Mouse (Mus musculus): Measurements from ENCODE around the gene Cxcr1. TPM values are rescaled to one million over a fixed set of nuclear protein-coding genes. Genes with fewer than 3 reads are reported as not detected.

The Cxcr1 gene
- polyA plus RNA-seq, 1 experiment from 2014 or later: not detected

DNA sequence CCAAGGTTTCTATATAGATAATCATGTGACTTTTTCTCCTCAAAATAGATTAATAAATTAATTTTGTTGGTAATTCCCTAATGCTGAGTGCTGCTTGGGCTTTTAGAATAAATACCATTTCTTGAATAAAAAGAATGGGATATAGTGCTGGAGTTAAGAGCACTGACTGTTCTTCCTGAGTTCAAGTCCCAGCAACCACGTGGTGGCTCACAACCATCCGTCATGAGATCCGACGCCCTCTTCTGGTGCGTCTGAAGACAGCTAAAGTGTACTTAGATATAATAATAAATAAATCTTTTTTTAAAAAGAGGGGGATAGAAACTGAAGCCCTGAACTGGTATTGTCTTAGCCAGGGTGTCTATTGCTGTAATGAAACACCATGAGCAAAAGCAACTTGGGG lies 9.0 kb upstream of the Cxcr1 start:
- H3K9me3 ChIP-seq (ENCODE audit: control insufficient read depth, low read length): no peaks in the 10 kb centered on the region
- no peak overlapping the region for H3K9ac ChIP-seq (ENCODE audit: low read length)
- no peak overlapping the region for H3K4me2 ChIP-seq (ENCODE audit: low read depth, low read length, severe bottlenecking)
- WGBS: 68% methylated on average over 5 of the region's 5 CpGs
- no peaks in the 10 kb centered on the region for H3K4me1 ChIP-seq (replicated peaks; ENCODE audit: control insufficient read depth, insufficient read depth, low read length)
- DNase-seq (ENCODE audit: low spot score): no peak
- H3K36me3 ChIP-seq (ENCODE audit: control insufficient read depth, insufficient read depth, low read length): no peaks in the 10 kb centered on the region
- no peak overlapping the region for H3K27ac ChIP-seq (ENCODE audit: low read depth, low read length)
- no peak for ATAC-seq (replicated peaks; ENCODE audit: low FRiP score)
- no peak overlapping the region for H3K4me3 ChIP-seq (ENCODE audit: low read depth, low read length)
- H3K27me3 ChIP-seq (ENCODE audit: control insufficient read depth, insufficient read depth, low read length): no peaks in the 10 kb centered on the region

DNA sequence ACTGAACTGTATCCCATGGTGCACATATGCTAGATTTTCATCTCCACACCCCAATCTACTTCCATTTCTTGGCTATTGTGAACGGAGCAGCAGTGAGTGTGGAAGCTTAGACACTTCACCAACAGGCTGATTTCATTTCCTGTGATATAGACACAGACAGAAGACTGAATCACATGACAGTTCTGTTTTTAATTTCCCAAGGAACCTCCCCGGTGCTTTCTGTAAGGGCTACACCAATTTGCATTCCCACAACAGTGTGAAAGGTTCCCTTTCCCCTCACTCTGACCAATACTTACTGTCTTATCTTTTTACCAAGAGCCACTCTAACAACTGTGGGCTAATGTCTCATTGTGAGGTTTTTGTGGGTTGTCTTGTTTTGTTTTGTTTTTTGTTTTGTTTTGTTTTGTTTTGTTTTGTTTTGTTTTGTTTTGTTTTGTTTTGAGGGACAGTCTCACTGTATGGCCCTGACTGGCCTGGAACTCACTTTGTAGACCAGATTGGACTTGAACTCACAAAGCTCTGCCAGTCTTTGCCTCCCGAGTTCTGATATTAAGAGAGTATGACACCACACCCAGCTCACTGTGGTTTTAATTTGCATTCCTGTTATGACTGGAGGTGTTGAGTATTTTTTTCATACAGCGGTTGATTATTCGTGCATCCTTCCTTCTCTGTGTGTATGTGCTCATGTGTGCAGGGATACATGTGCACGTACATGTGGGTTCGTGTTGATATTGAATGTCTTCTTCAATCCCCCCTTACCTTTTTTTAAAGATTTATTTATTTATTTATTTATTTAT lies 6.8 kb upstream of the Cxcr1 start:
- Histone ChIP-seq H3K27me3 (ENCODE audit: control insufficient read depth, insufficient read depth, low read length) (no peaks in the 10 kb centered on the region), H3K4me1 (replicated peaks; ENCODE audit: control insufficient read depth, insufficient read depth, low read length) (no peaks in the 10 kb centered on the region), H3K27ac (ENCODE audit: low read depth, low read length) (no peak overlapping the region), H3K36me3 (ENCODE audit: control insufficient read depth, insufficient read depth, low read length) (no peaks in the 10 kb centered on the region), H3K9me3 (ENCODE audit: control insufficient read depth, low read length) (no peaks in the 10 kb centered on the region), H3K4me3 (ENCODE audit: low read depth, low read length) (no peak overlapping the region), H3K9ac (ENCODE audit: low read length) (no peak overlapping the region), H3K4me2 (ENCODE audit: low read depth, low read length, severe bottlenecking) (no peak overlapping the region)
- ATAC-seq (replicated peaks; ENCODE audit: low FRiP score) (no peak), DNase-seq (ENCODE audit: low spot score) (no peak)
- 86% methylated on average over 7 of the region's 7 CpGs for WGBS

DNA sequence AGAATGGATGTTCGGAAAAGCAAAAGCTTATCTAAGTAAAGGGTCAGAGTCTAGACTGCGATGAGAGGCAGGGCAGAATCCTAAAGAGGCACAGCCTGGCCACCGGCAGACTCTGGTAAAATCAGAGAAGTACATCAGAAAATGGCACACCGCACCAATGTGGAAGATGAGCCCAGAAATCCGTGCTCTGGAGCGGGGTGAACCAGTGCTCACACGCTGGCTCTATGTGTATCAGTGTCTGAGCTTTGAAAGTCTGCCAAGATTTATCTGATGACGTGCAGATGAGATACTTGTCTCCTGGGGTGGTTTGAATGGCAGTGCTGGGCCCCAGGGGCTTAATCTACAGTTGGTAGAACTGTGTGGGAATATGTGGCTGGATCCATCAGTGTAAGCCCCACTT lies 4.6 kb upstream of the Cxcr1 start:
- H3K4me3 ChIP-seq (ENCODE audit: low read depth, low read length): no peak overlapping the region
- no peaks in the 10 kb centered on the region for H3K9me3 ChIP-seq (ENCODE audit: control insufficient read depth, low read length)
- no peak overlapping the region for H3K9ac ChIP-seq (ENCODE audit: low read length)
- no peaks in the 10 kb centered on the region for H3K4me1 ChIP-seq (replicated peaks; ENCODE audit: control insufficient read depth, insufficient read depth, low read length)
- no peaks in the 10 kb centered on the region for H3K36me3 ChIP-seq (ENCODE audit: control insufficient read depth, insufficient read depth, low read length)
- H3K27me3 ChIP-seq (ENCODE audit: control insufficient read depth, insufficient read depth, low read length): no peaks in the 10 kb centered on the region
- ATAC-seq (replicated peaks; ENCODE audit: low FRiP score) (no peak), DNase-seq (ENCODE audit: low spot score) (no peak)
- H3K27ac ChIP-seq (ENCODE audit: low read depth, low read length): no peak overlapping the region
- H3K4me2 ChIP-seq (ENCODE audit: low read depth, low read length, severe bottlenecking): no peak overlapping the region
- 86% methylated on average over 8 of the region's 8 CpGs for WGBS

DNA sequence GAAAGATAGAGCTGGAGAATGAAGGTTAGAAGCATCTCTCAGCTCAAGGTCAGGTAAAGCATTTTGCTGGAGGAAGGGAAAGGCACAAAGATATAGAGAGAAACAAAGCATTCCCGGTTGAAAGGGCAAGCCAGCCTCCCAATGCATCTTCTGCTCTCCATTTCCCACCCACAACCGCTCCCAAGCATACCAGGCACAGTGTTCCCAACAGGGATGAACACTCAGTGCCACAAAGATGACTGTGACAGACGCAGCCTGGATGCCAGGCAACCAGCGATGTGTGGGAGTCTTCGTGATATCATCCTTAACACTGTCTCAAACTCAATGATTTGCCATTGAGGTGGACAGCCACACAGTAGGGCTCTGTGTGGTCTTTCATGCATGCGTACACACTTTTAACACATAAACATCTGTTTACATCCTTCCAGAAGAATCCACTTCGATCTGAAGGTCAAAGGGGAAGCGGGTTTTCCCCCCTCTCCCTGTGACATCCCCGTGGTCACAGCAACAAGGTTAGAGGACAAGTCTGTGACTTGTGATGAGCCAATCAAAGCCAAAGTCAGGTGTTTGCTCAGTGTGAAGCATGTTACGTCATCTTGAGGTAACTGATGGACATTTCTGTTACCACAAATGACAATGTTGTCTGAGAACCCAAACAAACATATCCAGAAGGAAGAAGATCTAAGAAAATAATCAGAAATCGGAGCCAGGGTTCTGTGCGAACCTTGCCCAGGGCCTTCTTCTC lies 3.5 kb upstream of the Cxcr1 start:
- Histone ChIP-seq H3K4me2 (ENCODE audit: low read depth, low read length, severe bottlenecking) (no peak overlapping the region), H3K9me3 (ENCODE audit: control insufficient read depth, low read length) (no peaks in the 10 kb centered on the region), H3K9ac (ENCODE audit: low read length) (no peak overlapping the region), H3K4me1 (replicated peaks; ENCODE audit: control insufficient read depth, insufficient read depth, low read length) (no peaks in the 10 kb centered on the region), H3K27me3 (ENCODE audit: control insufficient read depth, insufficient read depth, low read length) (no peaks in the 10 kb centered on the region), H3K36me3 (ENCODE audit: control insufficient read depth, insufficient read depth, low read length) (no peaks in the 10 kb centered on the region), H3K4me3 (ENCODE audit: low read depth, low read length) (no peak overlapping the region), H3K27ac (ENCODE audit: low read depth, low read length) (no peak overlapping the region)
- no peak for DNase-seq (ENCODE audit: low spot score)
- WGBS: 85% methylated on average over 12 of the region's 12 CpGs
- ATAC-seq (replicated peaks; ENCODE audit: low FRiP score): no peak

DNA sequence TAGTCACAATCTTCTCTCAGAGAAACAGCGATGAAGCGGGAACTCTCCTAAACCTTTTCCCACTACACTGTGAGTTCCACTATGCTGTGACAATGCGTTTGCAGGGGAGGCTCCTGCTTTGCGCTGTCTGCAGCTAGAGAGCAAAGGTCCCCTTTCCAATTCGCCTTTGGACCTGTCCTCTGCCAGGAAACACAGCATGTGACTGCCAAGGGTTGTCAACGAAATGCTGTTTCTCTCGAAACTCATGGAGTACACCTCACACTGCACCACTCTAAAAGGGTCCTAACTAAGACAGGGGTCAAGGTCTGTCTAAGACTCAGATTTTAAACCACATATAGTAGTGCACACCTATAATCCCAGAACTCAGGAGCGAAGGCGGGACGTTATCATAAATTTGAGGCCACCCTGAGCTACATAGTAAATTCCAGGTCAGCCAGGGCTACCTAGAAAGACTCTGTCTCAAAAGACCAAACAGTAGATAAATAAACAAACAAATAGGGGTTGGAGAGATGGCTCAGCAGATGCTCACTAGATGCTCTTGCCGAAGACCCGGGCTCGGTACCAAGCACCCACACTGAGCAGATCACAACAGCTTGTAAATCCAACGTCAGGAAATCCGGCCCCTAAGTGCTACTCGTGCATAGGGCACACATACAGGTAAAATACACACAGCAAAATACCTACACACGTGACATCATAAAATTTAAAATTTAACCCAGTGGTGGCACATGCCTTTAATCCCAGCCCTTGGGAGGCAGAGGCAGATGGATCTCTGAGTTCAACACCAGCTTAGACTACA lies 2.4 kb upstream of the Cxcr1 start:
- H3K36me3 ChIP-seq (ENCODE audit: control insufficient read depth, insufficient read depth, low read length): no peaks in the 10 kb centered on the region
- H3K27ac ChIP-seq (ENCODE audit: low read depth, low read length): no peak overlapping the region
- H3K9ac ChIP-seq (ENCODE audit: low read length): no peak overlapping the region
- DNase-seq (ENCODE audit: low spot score) (no peak), ATAC-seq (replicated peaks; ENCODE audit: low FRiP score) (no peak)
- no peaks in the 10 kb centered on the region for H3K9me3 ChIP-seq (ENCODE audit: control insufficient read depth, low read length)
- no peaks in the 10 kb centered on the region for H3K4me1 ChIP-seq (replicated peaks; ENCODE audit: control insufficient read depth, insufficient read depth, low read length)
- 84% methylated on average over 17 of the region's 17 CpGs for WGBS
- no peak overlapping the region for H3K4me3 ChIP-seq (ENCODE audit: low read depth, low read length)
- H3K4me2 ChIP-seq (ENCODE audit: low read depth, low read length, severe bottlenecking): no peak overlapping the region
- no peaks in the 10 kb centered on the region for H3K27me3 ChIP-seq (ENCODE audit: control insufficient read depth, insufficient read depth, low read length)

DNA sequence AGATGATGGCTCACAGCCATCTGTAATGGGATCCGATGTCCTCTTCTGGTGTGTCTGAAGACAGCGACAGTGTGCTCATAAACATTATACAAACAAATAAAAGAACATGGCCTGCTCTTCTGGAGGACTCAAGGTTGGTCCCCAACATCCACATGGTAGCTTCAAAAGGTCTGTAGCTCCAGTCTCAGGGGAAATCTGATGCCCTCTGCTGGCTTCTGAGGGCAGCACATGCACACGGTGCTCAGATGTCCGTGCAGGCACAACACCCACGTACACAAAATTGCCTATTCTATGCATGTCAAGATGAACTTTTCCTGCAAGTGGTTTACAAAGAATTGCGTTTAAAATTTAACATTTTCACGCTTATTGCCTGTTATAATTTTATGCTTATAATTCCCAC lies 1.5 kb upstream of the Cxcr1 start:
- no peak for DNase-seq (ENCODE audit: low spot score)
- Histone ChIP-seq H3K9ac (ENCODE audit: low read length) (no peak overlapping the region), H3K27me3 (ENCODE audit: control insufficient read depth, insufficient read depth, low read length) (no peaks in the 10 kb centered on the region), H3K4me2 (ENCODE audit: low read depth, low read length, severe bottlenecking) (no peak overlapping the region), H3K4me3 (ENCODE audit: low read depth, low read length) (no peak overlapping the region), H3K27ac (ENCODE audit: low read depth, low read length) (no peak overlapping the region), H3K9me3 (ENCODE audit: control insufficient read depth, low read length) (no peaks in the 10 kb centered on the region), H3K36me3 (ENCODE audit: control insufficient read depth, insufficient read depth, low read length) (no peaks in the 10 kb centered on the region), H3K4me1 (replicated peaks; ENCODE audit: control insufficient read depth, insufficient read depth, low read length) (no peaks in the 10 kb centered on the region)
- WGBS: 48% methylated on average over 7 of the region's 7 CpGs
- no peak for ATAC-seq (replicated peaks; ENCODE audit: low FRiP score)

DNA sequence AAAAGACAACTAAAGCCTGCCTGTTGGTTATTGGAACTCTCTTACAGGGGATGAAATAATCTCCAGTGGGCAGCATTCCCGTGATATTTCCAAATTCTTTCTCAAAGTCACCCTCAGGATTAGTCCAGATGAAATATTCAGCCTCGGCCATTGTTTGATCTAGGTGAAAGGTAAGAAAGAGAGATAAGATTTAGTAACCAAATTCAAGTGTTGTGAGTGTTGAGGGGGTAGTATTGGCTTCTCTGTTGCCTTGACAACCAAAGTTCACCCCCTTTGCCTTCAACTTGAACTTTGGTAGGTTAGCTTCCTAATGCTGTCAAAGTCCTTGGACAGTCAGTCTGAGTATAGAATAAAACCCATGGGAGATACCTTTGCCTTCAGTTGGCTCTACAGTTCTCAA lies 1.7 kb downstream of the Cxcr1 start:
- no peaks in the 10 kb centered on the region for H3K9me3 ChIP-seq (ENCODE audit: control insufficient read depth, low read length)
- no peak for ATAC-seq (replicated peaks; ENCODE audit: low FRiP score)
- whole genome bisulfite sequencing: 89% methylated on average over 2 of the region's 2 CpGs

DNA sequence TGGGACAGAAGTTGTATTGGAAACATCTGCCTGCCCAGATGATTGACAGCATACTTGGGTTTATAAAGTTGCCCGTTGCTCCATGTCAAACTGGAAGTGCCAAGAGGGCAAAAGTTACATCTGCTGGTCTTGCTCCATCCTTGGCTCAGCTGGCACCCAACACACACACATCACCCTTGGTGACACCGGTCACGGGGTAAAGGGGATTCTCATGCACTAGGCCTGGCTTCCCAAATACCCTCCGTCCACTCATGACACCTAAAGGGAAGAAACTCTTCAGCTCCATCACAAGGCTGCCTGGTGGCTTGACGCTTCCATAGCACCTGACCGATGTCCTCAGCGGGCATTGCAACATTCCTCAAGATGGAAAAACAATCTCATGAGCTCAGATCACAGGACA lies 4.0 kb downstream of the Cxcr1 start:
- no peaks in the 10 kb centered on the region for H3K36me3 ChIP-seq (ENCODE audit: control insufficient read depth, insufficient read depth, low read length)
- H3K9ac ChIP-seq (ENCODE audit: low read length): no peak overlapping the region
- H3K9me3 ChIP-seq (ENCODE audit: control insufficient read depth, low read length): no peaks in the 10 kb centered on the region
- no peak for ATAC-seq (replicated peaks; ENCODE audit: low FRiP score)
- H3K4me2 ChIP-seq (ENCODE audit: low read depth, low read length, severe bottlenecking): no peak overlapping the region
- no peaks in the 10 kb centered on the region for H3K4me1 ChIP-seq (replicated peaks; ENCODE audit: control insufficient read depth, insufficient read depth, low read length)
- no peak overlapping the region for H3K27ac ChIP-seq (ENCODE audit: low read depth, low read length)
- no peak for DNase-seq (ENCODE audit: low spot score)
- 94% methylated on average over 7 of the region's 7 CpGs for WGBS
- no peaks in the 10 kb centered on the region for H3K27me3 ChIP-seq (ENCODE audit: control insufficient read depth, insufficient read depth, low read length)
- no peak overlapping the region for H3K4me3 ChIP-seq (ENCODE audit: low read depth, low read length)

More for the DNA sequence above, 1.7 kb downstream of the Cxcr1 start:
- Histone ChIP-seq H3K36me3 (ENCODE audit: control insufficient read depth, insufficient read depth, low read length) (no peaks in the 10 kb centered on the region), H3K9ac (ENCODE audit: low read length) (no peak overlapping the region), H3K27ac (ENCODE audit: low read depth, low read length) (no peak overlapping the region), H3K4me1 (replicated peaks; ENCODE audit: control insufficient read depth, insufficient read depth, low read length) (no peaks in the 10 kb centered on the region), H3K4me2 (ENCODE audit: low read depth, low read length, severe bottlenecking) (no peak overlapping the region), H3K4me3 (ENCODE audit: low read depth, low read length) (no peak overlapping the region), H3K27me3 (ENCODE audit: control insufficient read depth, insufficient read depth, low read length) (no peaks in the 10 kb centered on the region)
- DNase-seq (ENCODE audit: low spot score): no peak

Measured in forebrain, embryonic 11.5 days (tissue).